Mouse (Mus musculus) right cerebral cortex, postnatal 10 days (tissue): ENCODE measurements around the gene Tmem201.
A peak's percentile ranks its signal among the peaks of the same experiment; 100 is the strongest.
"Not testable (repeated sequence)": the region's sequence is repeated elsewhere in the genome, so short reads cannot be mapped to it uniquely, and the experiment has no call there.

Source experiments
- DNase-seq, 2 experiments: peaks; one replicate each; pipeline ENCODE4 v3.0.0; 2021; ENCODE audit warnings: low spot score in 2 of 2

The Tmem201 gene

GRCm38 (mm10) chr4:149737383-149738324, at the start of gene Tmem201:
TSS of gene Tmem201 (minus strand) at chr4:149738044.
- DNase-seq = peak; percentile 96 to 97

DNA sequence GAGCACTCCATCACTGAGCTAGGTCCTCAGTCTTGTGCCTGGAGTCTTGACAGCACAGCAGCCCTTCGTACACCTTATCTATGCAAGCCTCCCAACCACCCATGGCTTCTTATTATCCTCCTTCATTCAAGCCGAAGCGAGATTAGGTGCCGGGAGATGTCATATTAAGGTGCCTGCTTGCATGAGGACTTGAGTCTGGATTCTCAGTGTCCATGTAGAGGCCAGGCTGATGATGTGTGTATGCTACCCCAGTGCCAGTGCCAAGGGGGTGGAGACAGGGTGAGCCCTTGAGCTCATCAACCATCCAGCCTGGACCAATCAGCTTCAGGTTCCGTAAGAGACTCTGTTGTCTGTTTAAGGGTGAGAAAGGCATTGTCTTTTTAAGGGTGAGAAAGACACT, 47.1 kb upstream of the Tmem201 start:
- no peak for DNase-seq

GRCm38 (mm10) chr4:149784371-149784770, 46.5 kb upstream of the Tmem201 start:
- DNase-seq = no peak

- DNase-seq = peak; percentile 65 to 73
These were observed 45.1 kb upstream of the Tmem201 start for GRCm38 (mm10) chr4:149782975-149783374.

- no peak for DNase-seq
These were observed 42.9 kb upstream of the Tmem201 start for GRCm38 (mm10) chr4:149780565-149781356.

DNA sequence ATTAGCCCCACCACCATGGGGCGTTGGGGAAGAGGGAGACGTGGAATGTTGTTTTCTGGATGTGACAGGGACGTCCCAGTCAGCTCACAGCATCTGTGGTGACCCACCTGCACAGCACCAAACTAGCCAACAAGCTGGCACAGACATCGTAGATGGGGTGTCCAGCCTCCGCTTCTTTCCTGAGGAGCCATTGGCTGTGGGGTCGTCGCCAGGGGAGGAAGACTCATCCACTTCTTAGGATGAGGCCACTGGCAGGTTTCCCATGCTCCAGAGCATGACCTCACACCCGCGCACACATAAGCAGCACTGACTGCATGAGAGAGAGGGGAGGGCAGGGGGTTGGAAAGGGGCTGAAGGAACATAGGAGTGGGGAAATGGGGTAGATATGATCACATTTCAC, 42.1 kb upstream of the Tmem201 start:
- no peak for DNase-seq

- DNase-seq = no peak
These were observed 39.3 kb upstream of the Tmem201 start for GRCm38 (mm10) chr4:149777126-149777525.

DNA sequence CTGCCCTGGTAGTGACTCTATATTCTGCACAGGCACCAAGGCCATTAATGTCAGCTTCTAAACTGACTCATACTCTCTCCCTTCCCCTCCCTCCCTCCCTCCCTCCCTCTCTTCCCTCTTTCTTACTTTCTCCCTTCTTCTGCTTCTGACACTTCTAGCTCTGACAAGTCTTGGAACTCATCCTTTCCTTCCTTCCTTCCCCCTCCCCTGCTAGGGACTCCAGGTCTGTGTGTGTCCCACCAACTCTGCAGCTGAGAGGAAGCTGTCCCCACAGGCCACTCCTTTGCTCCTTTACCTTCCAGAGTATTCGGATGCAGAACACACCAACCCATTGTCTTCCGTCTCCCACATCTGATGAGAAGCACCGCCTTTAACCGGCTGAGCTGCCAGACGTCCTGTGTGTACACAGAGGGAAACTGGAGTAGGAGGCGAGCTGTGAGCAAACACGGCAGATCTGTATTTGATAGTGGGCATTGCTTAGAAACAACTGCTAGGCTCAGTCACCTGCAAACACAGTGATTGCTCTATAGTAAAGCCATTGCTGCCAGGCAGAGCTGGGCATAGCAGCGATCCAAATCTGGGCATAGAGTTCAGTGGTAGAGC, 38.0 kb upstream of the Tmem201 start:
- no peak for DNase-seq

GRCm38 (mm10) chr4:149775330-149775729, 37.5 kb upstream of the Tmem201 start:
- DNase-seq = peak; percentile 61 to 63

GRCm38 (mm10) chr4:149774094-149774470, 36.2 kb upstream of the Tmem201 start, which contains the start of gene Slc25a33:
TSS of gene Slc25a33 (minus strand) at chr4:149774277.
- peak; percentile 97 for DNase-seq

GRCm38 (mm10) chr4:149773408-149774093, 35.7 kb upstream of the Tmem201 start:
- DNase-seq = peak; percentile 60 to 62

DNA sequence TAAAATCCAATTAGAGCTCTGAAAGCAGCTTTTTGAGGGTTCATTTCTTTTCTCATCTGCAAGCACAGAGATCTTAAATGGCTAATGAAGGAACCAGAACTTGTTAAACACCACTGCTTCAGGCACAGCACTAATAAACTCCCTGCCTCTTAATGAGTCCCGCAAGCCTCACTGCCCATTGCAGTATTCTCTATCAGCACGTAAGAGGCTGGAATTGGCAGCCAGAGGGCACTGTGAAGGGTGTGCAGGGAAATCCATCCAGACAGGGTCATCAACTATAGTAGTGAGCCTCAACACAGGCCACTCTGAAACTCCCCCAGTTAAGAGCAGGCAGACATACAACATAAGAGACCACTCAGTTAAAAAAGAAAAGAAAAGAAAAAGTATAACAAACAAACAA, 34.5 kb upstream of the Tmem201 start:
- no peak for DNase-seq

DNA sequence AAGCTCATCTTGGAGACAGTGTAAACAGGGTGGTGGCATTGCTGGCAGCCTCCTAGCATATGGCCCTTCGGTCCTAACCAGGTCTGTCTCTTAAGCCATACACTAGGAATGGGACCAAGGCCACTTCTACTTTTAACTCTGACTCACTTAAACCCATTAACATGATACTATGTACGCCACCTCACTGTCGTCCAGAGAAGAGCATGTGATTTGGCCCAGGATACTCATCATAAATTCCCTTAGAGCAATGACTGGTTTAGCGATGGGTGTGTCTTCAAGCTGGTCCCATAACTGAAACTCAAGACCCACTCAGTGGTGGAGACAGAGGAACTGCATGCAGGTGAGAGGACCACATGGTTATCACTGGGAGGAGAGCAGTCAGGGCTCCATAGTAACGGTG, 27.4 kb upstream of the Tmem201 start:
- DNase-seq = no peak

DNA sequence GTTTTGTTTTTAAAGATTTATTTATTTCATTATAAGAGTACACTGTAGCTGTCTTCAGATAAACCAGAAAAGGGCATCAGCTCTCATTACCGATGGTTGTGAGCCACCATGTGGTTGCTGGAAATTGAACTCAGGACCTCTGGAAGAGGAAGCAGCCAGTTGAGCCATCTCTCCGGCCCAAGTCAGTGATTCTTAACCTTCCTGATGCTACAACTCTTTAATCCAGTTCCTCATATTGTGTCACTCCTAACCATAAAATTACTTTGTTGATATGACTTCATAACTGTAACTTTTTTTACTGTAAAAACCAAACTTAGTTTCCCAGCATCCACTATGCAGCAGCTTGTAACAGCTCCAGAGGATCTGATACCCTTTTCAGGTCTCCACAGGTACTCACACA, 25.5 kb upstream of the Tmem201 start:
- DNase-seq = no peak

DNA sequence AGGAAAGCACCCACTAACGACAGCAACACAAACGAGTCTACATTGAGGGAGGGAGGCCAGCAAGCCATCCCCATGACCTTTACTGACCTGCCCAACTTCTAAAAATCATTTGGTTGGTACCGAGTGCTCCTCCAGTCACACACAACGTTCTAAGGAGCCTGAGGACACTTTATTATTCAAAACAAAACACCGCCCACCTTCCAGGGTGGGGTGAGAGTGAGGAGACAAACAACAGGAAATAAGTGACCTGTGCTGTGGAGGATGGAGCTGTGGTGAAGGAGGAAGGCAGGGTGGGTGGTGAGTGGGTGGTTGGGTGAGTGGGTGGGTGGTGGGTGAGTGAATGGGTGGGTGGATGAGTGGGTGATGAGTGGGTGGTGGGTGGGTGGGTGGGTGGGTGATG, 21.7 kb upstream of the Tmem201 start:
- DNase-seq = no peak

GRCm38 (mm10) chr4:149758423-149758822, 20.6 kb upstream of the Tmem201 start:
- peak in 1 of 2 experiments; percentile 72 for DNase-seq

DNA sequence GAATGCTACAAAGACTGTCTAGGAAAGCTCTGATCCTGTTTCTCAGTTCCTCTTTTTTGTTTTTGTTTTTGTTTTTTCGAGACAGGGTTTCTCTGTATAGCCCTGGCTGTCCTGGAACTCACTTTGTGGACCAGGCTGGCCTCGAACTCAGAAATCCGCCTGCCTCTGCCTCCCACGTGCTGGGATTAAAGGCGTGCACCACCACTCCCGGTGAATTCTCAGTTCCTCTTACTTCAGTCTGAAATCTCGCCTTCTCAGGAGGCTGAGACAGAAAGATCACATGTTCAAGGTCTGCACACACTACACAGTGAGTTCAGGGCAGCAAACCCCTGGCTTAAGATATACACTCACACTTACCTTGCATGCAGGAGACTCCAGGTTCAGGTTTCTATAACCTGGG, 18.7 kb upstream of the Tmem201 start:
- DNase-seq = not testable (repeated sequence)

DNA sequence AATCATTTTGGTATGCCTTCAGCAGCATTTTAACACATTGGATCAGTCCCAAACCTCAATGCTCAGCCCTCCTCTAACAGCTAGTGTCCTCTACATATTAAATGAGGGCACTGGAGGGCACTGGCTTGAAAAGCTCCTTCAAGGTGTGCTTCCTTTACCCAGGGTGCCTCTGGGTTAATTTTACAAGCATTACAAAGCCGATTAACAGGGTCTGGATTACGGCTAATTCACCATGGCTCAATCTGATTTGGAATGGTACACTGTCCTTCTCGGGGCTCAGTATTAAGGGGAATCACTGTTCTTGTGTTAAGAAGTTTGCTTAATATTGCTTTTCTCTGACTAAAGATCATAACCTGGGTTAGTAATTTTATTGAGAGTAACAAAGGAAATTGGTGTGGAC, 15.0 kb upstream of the Tmem201 start:
- no peak for DNase-seq

- DNase-seq = peak; percentile 69 to 79
These were observed 14.4 kb upstream of the Tmem201 start for GRCm38 (mm10) chr4:149752124-149752799.

GRCm38 (mm10) chr4:149750671-149751070, 12.8 kb upstream of the Tmem201 start:
- DNase-seq = no peak

GRCm38 (mm10) chr4:149749663-149750015, 11.8 kb upstream of the Tmem201 start:
- DNase-seq = not testable (repeated sequence)
